Mouse (Mus musculus) left cerebral cortex, adult 2 months (tissue): ENCODE data around the gene Gchfr. TPM values are rescaled to one million over a fixed set of nuclear protein-coding genes. Genes with fewer than 3 reads are reported as not detected.

Source experiments
- DNase-seq, 2 experiments: peaks; one replicate each; pipeline ENCODE4 v3.0.0; 2021 to 2022; ENCODE audit warnings: low spot score in 2 of 2, mixed read lengths in 1 of 2; ENCODE audit errors: extremely low spot score in 1 of 2
- H3K27ac ChIP-seq: fragments of 200-600 bp; 2 replicates; pipeline ENCODE4 v1.8.1; 2022
- H3K4me3 ChIP-seq: fragments of 200-600 bp; 2 replicates; pipeline ENCODE4 v1.8.1; 2022
- CTCF ChIP-seq: fragments of 200-600 bp; IDR thresholded peaks from 2 replicates; pipeline ENCODE4 v1.8.1; 2022; ENCODE audit warnings: antibody characterized with exemption, mild to moderate bottlenecking, moderate library complexity
- intact Hi-C: fragments of 180-260 bp; cut with DNase I; formaldehyde crosslinking; loops from one replicate; pipeline ENCODE4 v1.15.1; 2025
- total RNA-seq, 2 experiments: library from RNA; stranded (reverse); gene quantifications; 2 replicates each; pipeline ENCODE4 v1.2.3; 2021

Gchfr gene
- total RNA-seq, 2 experiments from 2014 or later: not detected

DNA sequence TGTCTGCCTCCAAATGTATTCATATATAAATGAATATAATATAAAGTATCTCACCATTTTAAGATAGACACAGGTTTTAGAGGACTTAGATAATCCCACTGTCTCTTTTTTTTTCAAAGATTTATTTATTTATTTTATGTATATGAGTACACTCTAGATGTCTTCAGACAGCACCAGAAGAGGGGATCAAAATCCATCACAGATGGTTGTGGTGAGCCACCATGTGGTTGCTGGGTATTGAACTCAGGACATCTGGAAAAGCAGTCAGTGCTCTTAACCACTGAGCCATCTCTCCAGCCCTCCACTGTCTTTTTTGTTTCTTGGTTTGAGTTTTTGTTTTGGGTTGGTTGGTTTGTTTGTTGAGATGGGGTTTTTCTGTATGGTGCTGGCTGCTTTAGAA, 9.7 kb upstream of the Gchfr start:
- no peak for DNase-seq
- Histone ChIP-seq H3K4me3 (no peak overlapping the region), H3K27ac (no peak overlapping the region)
- intact Hi-C loops: loop anchor here (2.0 kb wide), 1 partner anchor 31 kb away; no protein-coding TSS in a partner anchor
- no peak for TF ChIP-seq CTCF

DNA sequence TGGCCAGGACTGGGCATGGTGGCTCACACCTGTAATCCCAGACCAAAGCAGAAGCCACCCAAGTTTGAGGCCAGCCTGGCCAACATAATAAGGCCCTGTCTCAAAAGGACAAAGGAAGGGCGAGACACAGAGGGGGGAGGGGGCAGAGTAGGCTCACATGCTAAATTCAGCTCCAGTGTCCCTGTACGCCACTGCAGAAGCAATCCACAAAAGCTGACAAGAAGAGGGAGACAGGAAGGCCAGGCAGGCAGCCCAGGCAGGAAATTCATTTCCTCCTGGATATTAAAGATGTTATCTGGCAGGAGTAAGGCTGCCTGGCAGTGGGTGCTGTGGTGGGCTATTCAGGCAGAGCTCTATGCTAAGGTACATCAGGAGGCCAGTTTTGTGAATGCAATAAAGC, 6.3 kb upstream of the Gchfr start:
- no peak for DNase-seq
- intact Hi-C loops: no loop called here
- H3K4me3 ChIP-seq: no peak overlapping the region
- no peak for TF ChIP-seq CTCF
- H3K27ac ChIP-seq: no peak overlapping the region

DNA sequence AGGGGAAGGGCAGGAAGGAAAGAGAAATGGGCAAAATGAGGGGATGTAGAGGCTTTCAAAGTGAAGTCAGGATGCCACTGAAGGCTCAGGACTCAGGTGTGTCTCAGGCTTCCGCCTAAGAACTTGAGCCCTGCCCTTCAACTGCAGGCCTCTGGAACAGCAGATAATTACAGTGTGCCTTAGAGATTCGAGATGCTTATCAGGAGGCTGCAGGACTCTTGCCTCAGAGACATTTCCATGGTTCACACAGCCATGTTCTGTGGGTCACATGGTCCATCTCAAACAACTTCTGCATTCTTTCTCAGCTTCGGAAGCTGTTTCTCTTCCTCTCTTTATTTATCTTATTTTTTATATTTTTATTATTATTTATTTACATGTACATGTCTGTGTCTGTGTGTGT, 4.4 kb upstream of the Gchfr start:
- no peak for TF ChIP-seq CTCF
- Histone ChIP-seq H3K27ac (no peak overlapping the region), H3K4me3 (no peak overlapping the region)
- intact Hi-C loops: no loop called here
- DNase-seq: no peak

DNA sequence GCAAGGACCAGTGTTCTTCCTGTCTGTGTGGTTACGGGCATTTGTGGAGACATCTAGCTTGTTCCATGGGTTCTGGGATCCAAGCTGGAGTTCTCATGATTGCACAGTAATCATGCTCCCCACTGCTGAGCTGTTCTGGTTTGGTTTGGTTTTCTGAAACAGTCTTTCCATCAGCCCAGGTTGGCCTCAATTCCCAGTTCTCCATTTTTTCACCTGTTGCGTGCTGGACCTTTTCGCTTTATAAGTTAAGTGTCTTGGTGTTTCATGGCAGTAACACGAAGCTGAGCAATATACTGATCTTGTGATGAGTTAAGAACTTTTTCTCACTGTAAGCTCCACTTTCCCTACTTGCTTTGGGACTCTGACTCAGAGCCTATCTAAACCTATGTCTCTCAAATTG, 3.6 kb upstream of the Gchfr start:
- H3K4me3 ChIP-seq: no peak overlapping the region
- no peak for DNase-seq
- no peak overlapping the region for H3K27ac ChIP-seq
- intact Hi-C loops: no loop called here
- no peak for TF ChIP-seq CTCF

DNA sequence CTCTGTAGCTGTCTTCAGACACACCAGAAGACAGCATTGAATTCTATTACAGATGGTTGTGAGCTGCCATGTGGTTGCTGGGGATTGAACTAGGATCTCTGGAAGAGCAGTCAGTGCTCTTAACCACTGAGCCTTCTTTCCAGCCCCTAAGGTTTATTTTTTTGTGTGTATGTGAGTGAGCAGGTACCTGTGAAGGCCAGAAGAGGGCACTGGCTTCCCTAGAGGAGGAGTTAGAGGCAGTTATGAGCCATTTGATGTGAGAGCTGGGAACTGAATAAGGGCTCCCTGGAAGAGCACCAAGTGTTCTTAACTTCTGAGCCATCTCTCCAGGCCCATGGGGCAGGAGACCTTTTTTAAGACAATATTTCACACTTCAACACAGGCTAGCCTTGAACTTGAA, 2.2 kb upstream of the Gchfr start:
- Histone ChIP-seq H3K27ac (no peak overlapping the region), H3K4me3 (no peak overlapping the region)
- no peak for DNase-seq
- no peak; the same call in 1 of the 2 replicates for TF ChIP-seq CTCF
- intact Hi-C loops: no loop called here

DNA sequence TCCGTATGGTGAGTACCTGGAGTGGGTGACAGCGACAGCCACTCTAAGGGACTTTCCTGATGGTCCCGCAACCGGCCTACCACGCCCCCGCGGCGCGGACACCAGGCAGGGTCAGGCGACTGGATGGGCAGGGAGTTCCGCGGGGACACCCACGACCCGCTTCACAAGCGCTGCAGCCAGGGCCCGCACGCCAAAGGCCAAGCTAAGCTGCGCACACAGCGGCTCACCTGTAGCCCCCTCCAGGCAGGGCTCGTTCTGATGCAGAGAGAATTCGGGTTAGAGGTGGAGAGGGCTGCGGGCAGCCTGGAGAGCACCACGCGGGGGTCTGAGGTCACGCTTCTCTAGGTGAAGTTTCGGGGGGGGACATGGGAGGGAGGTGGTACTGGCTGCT, 288 bp downstream of the Gchfr start:
- no peak for TF ChIP-seq CTCF
- DNase-seq: no peak
- peak overlapping the region; percentile 59 for H3K4me3 ChIP-seq
- no peak overlapping the region for H3K27ac ChIP-seq
- intact Hi-C loops: no loop called here

DNA sequence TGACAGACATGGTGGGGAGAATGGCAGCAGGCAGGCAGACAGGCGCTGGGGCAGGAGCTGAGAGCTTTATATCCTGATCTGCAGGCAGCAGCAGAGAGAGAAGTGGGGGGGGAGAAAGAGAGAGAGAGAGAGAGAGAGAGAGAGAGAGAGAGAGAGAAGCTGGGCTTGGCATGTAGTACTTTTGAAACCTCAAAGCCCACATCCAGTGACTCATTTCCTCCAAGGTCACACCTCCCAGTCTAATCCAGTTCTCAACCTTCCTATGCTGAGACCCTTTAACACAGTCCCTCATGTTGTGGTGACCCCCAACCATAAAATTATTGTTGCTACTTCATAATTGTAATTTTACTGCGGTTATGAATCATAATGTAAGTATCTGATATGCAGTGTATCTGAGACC, 2.7 kb downstream of the Gchfr start:
- TF ChIP-seq CTCF: no peak
- DNase-seq: no peak
- no peak overlapping the region for H3K4me3 ChIP-seq
- intact Hi-C loops: no loop called here
- H3K27ac ChIP-seq: no peak overlapping the region

DNA sequence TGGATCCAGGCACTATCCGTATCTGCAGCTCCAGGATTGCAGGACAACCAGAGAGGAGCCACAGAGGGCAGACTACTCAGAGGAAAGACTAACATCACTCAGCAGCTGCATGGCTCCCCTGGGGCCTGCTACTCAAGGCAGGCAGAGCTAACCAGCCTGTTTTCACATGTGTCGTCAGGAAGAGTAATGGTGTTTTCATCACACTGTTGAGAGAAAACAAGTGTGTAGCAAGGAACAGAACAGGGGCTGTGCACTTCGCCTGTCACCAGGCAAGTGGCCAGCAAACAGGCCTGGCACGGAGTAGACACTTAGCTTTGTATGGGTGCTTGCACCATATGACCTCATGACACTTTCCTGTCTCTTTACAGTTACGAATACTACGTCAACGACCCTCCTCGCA, 4.0 kb downstream of the Gchfr start:
- DNase-seq: no peak
- no peak for TF ChIP-seq CTCF
- intact Hi-C loops: no loop called here
- H3K27ac ChIP-seq: no peak overlapping the region
- no peak overlapping the region for H3K4me3 ChIP-seq

DNA sequence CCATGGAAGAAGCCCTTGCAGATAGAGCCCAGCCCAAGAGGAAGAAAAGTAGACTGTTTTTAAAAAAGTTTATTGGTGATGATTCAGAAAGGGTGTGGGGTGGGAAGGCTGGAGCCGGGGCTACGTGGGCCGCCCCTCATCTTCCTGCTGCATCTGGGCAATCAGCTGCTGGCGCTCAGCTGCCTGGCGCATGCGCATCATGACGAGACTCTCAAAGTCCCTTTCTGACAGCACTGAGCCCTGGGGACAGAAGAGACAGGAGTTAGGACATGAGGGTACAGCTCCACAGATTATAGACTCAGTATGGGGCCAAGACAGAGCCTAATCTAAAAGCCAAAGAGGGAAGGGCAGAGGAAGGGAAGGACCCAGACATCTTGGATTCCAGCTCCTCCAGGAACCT, 4.9 kb downstream of the Gchfr start:
- TF ChIP-seq CTCF: no peak
- no peak overlapping the region for H3K27ac ChIP-seq
- intact Hi-C loops: no loop called here
- no peak for DNase-seq
- H3K4me3 ChIP-seq: no peak overlapping the region

DNA sequence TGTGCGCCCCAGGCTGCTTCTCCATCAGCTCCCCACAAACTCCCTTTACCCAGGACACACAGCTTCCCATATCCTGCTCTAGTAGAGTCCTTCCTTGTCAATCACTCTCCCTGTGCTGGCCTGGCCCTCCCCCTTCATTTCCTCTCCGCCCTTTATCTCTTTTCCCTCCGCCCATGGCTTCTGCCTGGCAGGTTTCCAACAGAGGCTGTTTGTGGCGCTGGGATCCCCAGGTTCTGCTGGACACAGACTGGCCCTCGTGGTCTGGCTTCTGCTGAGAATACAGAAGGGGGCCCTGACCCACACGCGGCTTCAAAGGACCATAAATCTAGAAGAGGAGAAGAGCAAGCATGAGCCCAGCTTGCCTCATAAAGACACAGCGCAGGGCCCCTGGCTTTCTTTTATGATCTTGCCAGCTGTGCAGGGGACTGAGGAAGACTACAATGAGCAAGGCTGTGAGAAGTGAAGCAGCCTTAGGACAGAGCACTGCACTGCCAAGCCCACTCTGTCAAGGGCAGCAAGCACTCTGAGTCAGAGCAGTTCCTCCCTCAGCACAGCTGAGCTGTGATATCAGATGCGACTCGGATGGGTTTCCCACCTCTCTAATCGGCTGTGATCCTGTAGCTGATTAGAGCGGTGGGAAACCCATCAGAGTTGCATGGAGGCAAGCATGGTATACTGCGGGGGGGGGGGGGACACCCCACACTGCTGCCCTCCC, 5.4 kb downstream of the Gchfr start:
- Histone ChIP-seq H3K27ac (no peak overlapping the region), H3K4me3 (no peak overlapping the region)
- no peak for TF ChIP-seq CTCF
- DNase-seq: peak in 1 of 2 experiments; percentile 22
- intact Hi-C loops: no loop called here

DNA sequence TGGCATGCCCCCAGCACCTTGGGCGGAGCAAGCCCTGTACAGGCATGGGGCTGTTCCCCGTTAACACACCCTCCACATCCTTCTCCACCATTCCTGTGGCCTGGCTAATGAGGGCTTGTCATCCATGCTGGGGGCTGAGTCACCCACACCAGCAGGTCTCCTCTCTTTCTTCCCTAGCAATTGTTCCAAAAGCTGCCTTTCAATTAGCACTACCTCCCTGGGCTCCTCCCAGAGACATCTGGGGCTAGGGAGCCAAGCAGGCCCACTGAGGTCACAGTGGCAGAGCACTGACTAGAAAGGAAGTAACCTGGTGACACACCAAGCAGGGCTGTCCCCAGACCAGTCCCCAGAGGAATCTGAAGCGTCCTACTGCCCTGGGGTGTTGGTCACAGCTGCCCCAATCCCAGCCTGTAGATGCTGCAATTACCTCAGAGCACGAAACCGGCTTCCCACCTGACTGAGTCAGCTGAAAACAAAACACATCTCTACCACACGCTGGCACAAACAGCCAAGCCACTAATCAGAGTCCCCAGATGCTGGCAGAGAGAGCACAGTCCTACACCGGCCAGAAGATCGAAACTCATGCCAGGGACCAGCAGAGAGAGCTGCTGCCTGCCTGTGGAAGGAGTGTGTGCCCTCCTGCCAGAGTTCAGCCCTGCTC, 6.5 kb downstream of the Gchfr start, which contains the start of gene Gm14137:
Gm14137 (plus strand) TSS at position 519 of the 661 bp plus-strand sequence.
- H3K27ac ChIP-seq: no peak within 1 kb of the TSS
- no peak within 1 kb of the TSS for H3K4me3 ChIP-seq
- DNase-seq: no peak
- no peak for TF ChIP-seq CTCF
- intact Hi-C loops: no loop called here

DNA sequence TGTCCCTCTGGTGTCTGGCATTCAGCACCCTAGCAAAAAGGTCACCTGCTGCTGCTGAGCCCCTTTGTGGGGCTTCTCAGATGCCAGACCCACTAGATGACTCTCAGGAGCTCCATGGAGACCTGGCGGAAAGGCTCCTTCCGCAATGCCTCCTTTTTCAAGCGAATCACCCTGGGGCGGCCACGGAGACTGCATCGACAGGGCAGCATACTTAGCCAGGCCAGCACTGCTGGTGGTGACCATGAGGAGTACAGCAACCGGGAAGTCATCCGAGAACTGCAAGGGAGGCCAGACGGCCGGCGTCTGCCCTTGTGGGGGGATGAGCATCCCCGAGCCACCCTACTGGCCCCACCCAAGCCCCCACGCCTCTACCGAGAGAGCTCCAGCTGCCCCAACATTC, 7.3 kb downstream of the Gchfr start:
- no peak for DNase-seq
- TF ChIP-seq CTCF: no peak
- no peak overlapping the region for H3K4me3 ChIP-seq
- H3K27ac ChIP-seq: no peak overlapping the region
- intact Hi-C loops: no loop called here

DNA sequence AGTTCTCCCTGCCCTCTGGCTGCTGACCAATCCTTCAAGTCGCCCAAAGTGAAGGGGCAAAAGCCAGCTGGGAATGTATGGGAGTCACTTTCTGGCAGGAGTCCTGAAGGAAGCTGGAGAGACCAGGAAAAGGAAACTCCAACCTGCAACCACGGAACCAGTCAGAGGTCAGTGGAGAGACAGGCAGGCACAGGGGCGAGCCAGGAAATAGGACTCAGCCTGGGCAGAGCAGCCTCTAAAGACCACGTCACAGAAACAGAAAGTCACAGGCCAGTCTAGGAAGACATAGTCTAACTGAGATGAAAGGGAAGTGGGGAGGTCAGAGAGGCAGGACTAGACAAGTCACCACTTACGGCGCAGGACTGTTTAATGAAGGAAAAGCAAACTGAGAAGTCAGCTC, 8.0 kb downstream of the Gchfr start:
- Histone ChIP-seq H3K27ac (no peak overlapping the region), H3K4me3 (no peak overlapping the region)
- DNase-seq: no peak
- TF ChIP-seq CTCF: no peak
- intact Hi-C loops: no loop called here
